Mouse (Mus musculus) C2C12 (cell line): Measurements from ENCODE around the gene Brpf3. TPM values are rescaled to one million over a fixed set of nuclear protein-coding genes. Genes with fewer than 3 reads are reported as not detected.

ENCODE experiments used
- H3K27me3 ChIP-seq: one replicate; pipeline ENCODE4 v1.6.1; 2011; ENCODE audit not compliant: control insufficient read depth, insufficient read depth, insufficient read length
- H3K36me3 ChIP-seq: one replicate; pipeline ENCODE4 v1.6.1; 2011; ENCODE audit not compliant: control insufficient read depth, insufficient read depth
- H3K4me3 ChIP-seq: one replicate; pipeline ENCODE4 v1.5.1; 2011; ENCODE audit warnings: mild to moderate bottlenecking, control low read depth; ENCODE audit not compliant: poor library complexity, insufficient read depth, severe bottlenecking
- H3K79me2 ChIP-seq: one replicate; pipeline ENCODE4 v1.6.1; 2011; ENCODE audit not compliant: control insufficient read depth, insufficient read depth
- H3K79me3 ChIP-seq: one replicate; pipeline ENCODE4 v1.6.1; 2011; ENCODE audit warnings: low read depth, control low read depth
- H3ac ChIP-seq: one replicate; pipeline ENCODE3; 2011; ENCODE audit warnings: low read depth; ENCODE audit not compliant: control insufficient read depth, insufficient read length
- CEBPB ChIP-seq: IDR thresholded peaks from one replicate; pipeline ENCODE4 v1.6.1; 2011; ENCODE audit warnings: low read depth, mild to moderate bottlenecking, control low read depth, moderate library complexity
- CTCF ChIP-seq: IDR thresholded peaks from one replicate; pipeline ENCODE4 v1.5.1; 2011; ENCODE audit not compliant: control insufficient read depth, insufficient read depth, insufficient read length
- FOSL1 ChIP-seq: IDR thresholded peaks from one replicate; pipeline ENCODE4 v1.8.0; 2011; ENCODE audit warnings: mild to moderate bottlenecking, low read length; ENCODE audit not compliant: poor library complexity, insufficient read depth, severe bottlenecking
- MAX ChIP-seq: IDR thresholded peaks from one replicate; pipeline ENCODE4 v1.6.1; 2011; ENCODE audit warnings: mild to moderate bottlenecking, control low read depth
- MYOD1 ChIP-seq: IDR thresholded peaks from one replicate; pipeline ENCODE4 v1.6.1; 2011; ENCODE audit warnings: low read depth; ENCODE audit not compliant: control insufficient read depth, insufficient read length
- MYOG ChIP-seq: IDR thresholded peaks from one replicate; pipeline ENCODE4 v1.6.1; 2011; ENCODE audit not compliant: control insufficient read depth, insufficient read length; ENCODE audit errors: extremely low read depth
- USF1 ChIP-seq: IDR thresholded peaks from one replicate; pipeline ENCODE4 v1.6.1; 2011; ENCODE audit warnings: low read depth, mild to moderate bottlenecking, control low read depth, moderate library complexity
- polyA plus RNA-seq: library from polyadenylated mRNA; unstranded; fragments of >200 nt; fragmentation: generic; extraction: Trizol; gene quantifications from one replicate; pipeline ENCODE4 v1.2.1, GENCODE M21; 2012; ENCODE audit warnings: missing spikeins

Brpf3 gene
- polyA plus RNA-seq, 1 experiment = 10.8 TPM

- Histone ChIP-seq H3ac (no peak overlapping the region), H3K79me2 (no peaks in the 10 kb centered on the region), H3K4me3 (no peak overlapping the region), H3K27me3 (peaks cover 19% of the 10 kb centered on the region), H3K36me3 (no peaks in the 10 kb centered on the region), H3K79me3 (no peaks in the 10 kb centered on the region)
- TF ChIP-seq CTCF = no peak
- no peak for TF ChIP-seq MYOD1
- TF ChIP-seq FOSL1 = no peak
- TF ChIP-seq MAX = no peak
- no peak for TF ChIP-seq USF1
- TF ChIP-seq MYOG = no peak
- TF ChIP-seq CEBPB = no peak
Observed at GRCm38 (mm10) chr17:28870435-28870834, 69.5 kb downstream of the Brpf3 start.

GRCm38 (mm10) chr17:28871831-28872230, 70.9 kb downstream of the Brpf3 start:
- Histone ChIP-seq H3K4me3 (no peak overlapping the region), H3K79me3 (no peaks in the 10 kb centered on the region), H3ac (no peak overlapping the region), H3K27me3 (peaks cover 17% of the 10 kb centered on the region), H3K79me2 (no peaks in the 10 kb centered on the region), H3K36me3 (no peaks in the 10 kb centered on the region)
- no peak for TF ChIP-seq MYOD1
- TF ChIP-seq MAX = no peak
- no peak for TF ChIP-seq CEBPB
- TF ChIP-seq CTCF = no peak
- no peak for TF ChIP-seq MYOG
- TF ChIP-seq FOSL1 = no peak

GRCm38 (mm10) chr17:28872322-28872721, 71.4 kb downstream of the Brpf3 start:
- Histone ChIP-seq H3K36me3 (no peaks in the 10 kb centered on the region), H3K4me3 (no peak overlapping the region), H3K79me2 (no peaks in the 10 kb centered on the region), H3K27me3 (peaks cover 14% of the 10 kb centered on the region), H3ac (no peak overlapping the region), H3K79me3 (no peaks in the 10 kb centered on the region)
- TF ChIP-seq FOSL1 = no peak
- TF ChIP-seq CTCF = no peak
- TF ChIP-seq MAX = no peak
- TF ChIP-seq USF1 = no peak
- TF ChIP-seq MYOD1 = no peak

- no peak overlapping the region for H3K4me3 ChIP-seq
- no peak overlapping the region for H3ac ChIP-seq
Observed at GRCm38 (mm10) chr17:28874216-28874615, 73.3 kb downstream of the Brpf3 start.

GRCm38 (mm10) chr17:28874825-28875224, 73.9 kb downstream of the Brpf3 start:
- Histone ChIP-seq H3K79me3 (no peaks in the 10 kb centered on the region), H3K79me2 (no peaks in the 10 kb centered on the region), H3K4me3 (no peak overlapping the region), H3ac (no peak overlapping the region), H3K27me3 (peaks cover 10% of the 10 kb centered on the region), H3K36me3 (no peaks in the 10 kb centered on the region)
- TF ChIP-seq MAX (no peak), FOSL1 (no peak), MYOD1 (no peak), MYOG (no peak), CTCF (no peak), CEBPB (no peak), USF1 (no peak)

More at GRCm38 (mm10) chr17:28874216-28874615, 73.3 kb downstream of the Brpf3 start:
- TF ChIP-seq FOSL1 = no peak
- TF ChIP-seq CEBPB = no peak
- TF ChIP-seq MAX = no peak
- TF ChIP-seq MYOG = no peak
- TF ChIP-seq CTCF = no peak
- TF ChIP-seq MYOD1 = no peak
- Histone ChIP-seq H3K27me3 (peaks cover 13% of the 10 kb centered on the region), H3K79me2 (no peaks in the 10 kb centered on the region), H3K36me3 (no peaks in the 10 kb centered on the region), H3K79me3 (no peaks in the 10 kb centered on the region)

- H3K79me2 ChIP-seq = no peaks in the 10 kb centered on the region
- peaks cover 8% of the 10 kb centered on the region for H3K27me3 ChIP-seq
- no peaks in the 10 kb centered on the region for H3K36me3 ChIP-seq
- H3ac ChIP-seq = no peak overlapping the region
- H3K79me3 ChIP-seq = no peaks in the 10 kb centered on the region
- no peak overlapping the region for H3K4me3 ChIP-seq
- TF ChIP-seq MAX (no peak), MYOG (no peak), USF1 (no peak), MYOD1 (no peak), FOSL1 (no peak), CEBPB (no peak), CTCF (no peak)
Observed at GRCm38 (mm10) chr17:28875316-28875715, 74.4 kb downstream of the Brpf3 start.
